Mouse (Mus musculus) embryonic fibroblast, embryonic 13.5 days (primary cell): ENCODE measurements around the gene Rpl3. TPM values are rescaled to one million over a fixed set of nuclear protein-coding genes. Genes with fewer than 3 reads are reported as not detected.

Experiments
- H3K27ac ChIP-seq: 2 replicates; pipeline ENCODE4 v1.5.1; 2012; ENCODE audit warnings: low read length, control low read depth, inconsistent platforms; ENCODE audit not compliant: insufficient read depth
- H3K4me1 ChIP-seq: 2 replicates; pipeline ENCODE4 v1.6.1; 2011; ENCODE audit warnings: low read length; ENCODE audit not compliant: control insufficient read depth, insufficient read depth
- H3K4me3 ChIP-seq: 2 replicates; pipeline ENCODE4 v1.5.1; 2011; ENCODE audit warnings: mild to moderate bottlenecking, control low read depth, low read length; ENCODE audit not compliant: insufficient read depth
- CTCF ChIP-seq: IDR thresholded peaks from 2 replicates; pipeline ENCODE4 v1.5.1; 2011; ENCODE audit warnings: mild to moderate bottlenecking, control low read depth, low read length, moderate library complexity, borderline replicate concordance; ENCODE audit not compliant: insufficient read depth
- POLR2A ChIP-seq: IDR thresholded peaks from 2 replicates; pipeline ENCODE4 v1.6.1; 2011; ENCODE audit warnings: low read depth, mild to moderate bottlenecking, control low read depth, low read length, moderate library complexity
- polyA plus RNA-seq: library from polyadenylated mRNA; stranded (reverse); fragments of >200 nt; gene quantifications from 2 replicates; pipeline ENCODE4 v1.2.4, GENCODE M21; 2011; ENCODE audit warnings: low read depth; ENCODE audit not compliant: missing spikeins, insufficient read length

Rpl3 gene
- polyA plus RNA-seq, 1 experiment = 1,636 TPM

DNA sequence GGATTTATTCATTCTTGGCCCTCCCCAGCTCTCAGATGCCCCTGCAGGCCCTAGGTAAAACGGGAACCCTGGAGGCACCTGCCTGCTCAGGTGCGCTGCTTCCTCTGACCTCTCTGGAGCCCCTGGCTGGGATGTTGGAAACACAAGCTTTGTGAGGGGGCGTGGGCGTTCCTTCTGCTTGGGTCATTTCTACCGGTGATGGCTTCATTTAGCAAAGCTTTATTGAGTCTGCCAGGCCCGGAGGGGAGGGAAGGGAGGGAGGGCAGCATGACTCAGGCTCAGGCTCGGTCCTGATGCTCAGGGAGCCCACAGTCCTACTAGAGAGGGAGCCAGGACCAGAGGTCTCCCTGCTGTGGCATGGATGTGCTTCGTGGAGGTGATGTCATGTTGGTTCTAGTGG, 931 bp upstream of the Rpl3 start:
- TF ChIP-seq CTCF (no peak), POLR2A (no peak)
- H3K27ac ChIP-seq = no peak overlapping the region
- H3K4me1 ChIP-seq = no peaks in the 10 kb centered on the region; the same call in 1 of the 2 replicates
- H3K4me3 ChIP-seq = no peak overlapping the region

GRCm38 (mm10) chr15:80092041-80092441, 373 bp upstream of the Rpl3 start:
- Histone ChIP-seq H3K27ac (no peak overlapping the region), H3K4me3 (no peak overlapping the region), H3K4me1 (no peaks in the 10 kb centered on the region; the same call in 1 of the 2 replicates)
- TF ChIP-seq POLR2A (no peak), CTCF (no peak)

DNA sequence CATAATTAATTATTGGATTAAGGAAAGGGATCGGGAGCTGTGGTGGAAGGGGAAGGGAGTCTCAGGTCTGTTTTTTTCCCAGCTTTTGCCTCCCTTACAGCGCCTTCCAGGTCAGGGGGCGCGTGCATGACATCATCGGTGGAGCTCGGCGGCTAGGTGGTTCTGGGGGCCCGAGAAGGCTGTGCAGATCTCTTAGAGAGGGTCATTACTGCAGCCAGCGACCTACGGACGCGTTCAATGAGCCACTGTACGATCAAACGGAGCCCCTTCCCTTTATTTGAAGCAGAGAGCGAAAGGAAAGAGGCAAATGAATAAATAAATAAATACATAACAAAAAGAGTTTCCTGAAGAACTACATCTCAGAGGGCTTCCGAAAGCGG, 937 bp downstream of the Rpl3 start:
- Histone ChIP-seq H3K4me3 (peak overlapping the region; percentile 38), H3K4me1 (no peaks in the 10 kb centered on the region; the same call in 1 of the 2 replicates), H3K27ac (no peak overlapping the region)
- TF ChIP-seq POLR2A = no peak
- no peak for TF ChIP-seq CTCF

DNA sequence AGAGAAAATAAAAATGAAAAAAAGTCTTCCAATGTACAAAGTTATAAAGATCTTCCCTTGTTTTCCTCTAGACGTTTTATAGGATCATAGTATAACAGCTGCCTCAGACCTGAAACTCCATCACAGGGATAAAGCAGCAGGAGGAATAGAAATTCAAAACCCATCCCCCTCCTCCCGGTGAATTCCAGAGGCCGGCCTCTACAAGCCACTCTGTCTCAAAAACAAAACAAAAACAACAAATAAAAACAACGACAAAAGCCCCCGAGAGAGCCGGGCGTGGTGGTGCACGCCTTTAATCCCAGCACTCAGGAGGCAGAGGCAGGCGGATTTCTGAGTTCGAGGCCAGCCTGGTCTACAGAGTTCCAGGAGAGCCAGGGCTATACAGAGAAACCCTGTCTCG, 1.5 kb downstream of the Rpl3 start:
- H3K27ac ChIP-seq = no peak overlapping the region
- TF ChIP-seq POLR2A (no peak), CTCF (no peak)
- H3K4me1 ChIP-seq = no peaks in the 10 kb centered on the region
- H3K4me3 ChIP-seq = no peak overlapping the region

GRCm38 (mm10) chr15:80088637-80089036, 3.0 kb downstream of the Rpl3 start:
- TF ChIP-seq POLR2A (no peak), CTCF (peak; percentile 87)
- no peak overlapping the region for H3K4me3 ChIP-seq
- H3K27ac ChIP-seq = no peak overlapping the region
- no peaks in the 10 kb centered on the region for H3K4me1 ChIP-seq

GRCm38 (mm10) chr15:80087406-80088012, 4.2 kb downstream of the Rpl3 start:
- Histone ChIP-seq H3K27ac (no peak overlapping the region), H3K4me3 (no peak overlapping the region), H3K4me1 (no peaks in the 10 kb centered on the region)
- TF ChIP-seq CTCF = no peak
- TF ChIP-seq POLR2A = no peak

DNA sequence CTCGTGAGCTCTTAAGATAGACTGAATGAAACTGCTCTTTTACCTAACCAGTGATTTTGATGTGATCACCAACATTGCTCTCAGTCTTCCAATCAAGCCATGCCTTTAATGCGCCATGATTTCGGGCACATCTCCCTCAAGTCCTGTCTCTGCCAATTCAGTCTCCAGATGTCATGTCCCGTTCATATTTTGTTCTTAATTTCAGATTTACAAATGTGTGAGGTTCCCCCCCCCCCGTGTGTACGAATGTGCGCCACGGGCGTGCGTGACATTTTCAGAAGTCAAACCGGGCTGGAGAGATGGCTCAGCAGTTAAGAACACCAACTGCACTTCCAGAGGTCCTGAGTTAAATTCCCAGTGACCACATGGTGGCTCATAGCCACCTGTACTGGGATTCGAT, 7.9 kb downstream of the Rpl3 start:
- TF ChIP-seq CTCF = no peak
- no peak; the same call in 1 of the 2 replicates for TF ChIP-seq POLR2A
- peak overlapping the region; percentile 93 for H3K27ac ChIP-seq
- no peaks in the 10 kb centered on the region for H3K4me1 ChIP-seq
- peak overlapping the region; percentile 52 for H3K4me3 ChIP-seq

GRCm38 (mm10) chr15:80083276-80083731, 8.4 kb downstream of the Rpl3 start:
- no peak for TF ChIP-seq CTCF
- TF ChIP-seq POLR2A = peak; percentile 100
- Histone ChIP-seq H3K27ac (peak overlapping the region; percentile 93), H3K4me3 (peak overlapping the region; percentile 91), H3K4me1 (no peaks in the 10 kb centered on the region)

DNA sequence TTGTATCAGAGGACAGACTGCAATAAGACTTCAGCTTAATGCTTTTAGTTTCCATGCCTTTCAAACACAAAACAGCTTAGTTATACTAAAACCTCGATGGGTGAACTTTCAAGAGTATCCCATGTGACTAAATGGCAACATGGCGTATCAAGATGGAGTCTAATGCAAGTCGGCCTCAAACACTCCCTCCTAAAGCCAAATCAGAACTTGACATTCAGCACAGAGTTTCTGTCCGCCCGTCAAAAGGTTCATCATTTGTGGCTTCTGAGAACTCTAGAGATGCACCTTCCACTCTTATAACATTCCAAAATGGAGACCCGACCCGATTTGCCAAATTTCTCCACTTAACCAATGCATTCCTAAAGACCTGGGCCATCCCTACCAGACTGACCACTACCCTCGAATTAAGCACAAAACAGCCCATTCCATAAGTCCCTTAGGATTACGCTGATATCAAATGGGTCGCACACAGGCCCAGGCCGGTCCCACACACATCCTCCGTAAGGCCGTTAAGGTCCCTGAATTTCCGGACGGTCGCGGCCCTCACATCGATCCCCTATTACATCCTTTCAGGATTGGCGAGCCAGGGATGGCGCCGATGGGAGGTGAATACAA, 8.9 kb downstream of the Rpl3 start:
- no peaks in the 10 kb centered on the region for H3K4me1 ChIP-seq
- 0 out of 2 replicates have a peak, but pooled peaks have one; percentile 48 for TF ChIP-seq POLR2A
- no peak for TF ChIP-seq CTCF
- H3K27ac ChIP-seq = peak overlapping the region; percentile 87
- H3K4me3 ChIP-seq = peak overlapping the region; percentile 91

DNA sequence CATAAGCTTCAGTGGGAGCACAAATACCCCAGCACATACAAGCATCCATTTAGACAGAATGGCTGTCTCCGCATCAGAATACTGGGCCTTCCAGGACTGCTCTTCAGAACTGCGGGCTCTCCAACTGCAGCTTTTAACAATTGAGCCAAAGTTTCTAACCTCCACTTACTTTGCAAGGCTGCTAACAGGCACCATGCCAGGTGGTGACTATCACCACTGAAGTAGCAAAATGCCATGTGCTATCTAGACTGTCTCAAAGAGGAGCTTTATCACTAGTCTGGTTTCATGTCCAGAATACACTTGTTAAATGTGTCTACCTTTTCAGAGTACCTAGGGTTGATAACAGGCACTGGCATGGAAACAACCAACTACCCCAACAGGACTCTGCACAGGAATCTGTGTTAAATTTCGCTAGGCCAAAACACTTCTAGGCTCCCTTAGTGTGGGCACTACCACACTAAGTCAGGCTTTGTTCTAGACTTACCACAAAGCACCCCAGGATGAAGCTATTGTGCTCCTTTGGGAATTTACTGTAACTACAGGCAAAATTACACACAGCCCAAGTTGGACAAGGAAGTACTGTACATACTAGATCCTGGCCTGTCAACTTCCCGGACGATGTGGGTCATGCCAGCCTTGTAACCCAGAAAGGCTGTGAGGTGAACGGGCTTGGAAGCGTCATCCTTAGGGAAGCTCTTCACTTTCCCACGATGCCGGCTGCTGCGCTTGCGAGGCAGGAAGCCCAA, 9.7 kb downstream of the Rpl3 start:
- peak; percentile 50; the same call in 1 of the 2 replicates for TF ChIP-seq POLR2A
- no peak for TF ChIP-seq CTCF
- no peaks in the 10 kb centered on the region for H3K4me1 ChIP-seq
- H3K27ac ChIP-seq = peak overlapping the region; percentile 87
- peak overlapping the region; percentile 91 for H3K4me3 ChIP-seq
